Mouse (Mus musculus): ENCODE data around the gene Gm11060. TPM values are rescaled to one million over a fixed set of nuclear protein-coding genes. Genes with fewer than 3 reads are reported as not detected.

Gene Gm11060
- total RNA-seq, 2 experiments from 2014 or later, result not detected

- peak; percentile 74 for ATAC-seq (replicated peaks; ENCODE audit: poor library complexity)
Measured at GRCm38 (mm10) chr2:105114074-105114473, 22.3 kb downstream of the Gm11060 start.

- ATAC-seq (replicated peaks; ENCODE audit: poor library complexity), result no peak
Measured at GRCm38 (mm10) chr2:105117669-105118068, 25.9 kb downstream of the Gm11060 start.

GRCm38 (mm10) chr2:105122216-105122615 is 30.4 kb downstream of the Gm11060 start:
- no peak for ATAC-seq (replicated peaks; ENCODE audit: poor library complexity)

- no peak; the same call in 1 of the 2 replicates for ATAC-seq (replicated peaks; ENCODE audit: poor library complexity)
Measured at GRCm38 (mm10) chr2:105122886-105123285, 31.1 kb downstream of the Gm11060 start.

GRCm38 (mm10) chr2:105123431-105123830 is 31.6 kb downstream of the Gm11060 start:
- no peak for ATAC-seq (replicated peaks; ENCODE audit: poor library complexity)

- no peak for ATAC-seq (replicated peaks; ENCODE audit: poor library complexity)
Measured at GRCm38 (mm10) chr2:105123881-105124280, 32.1 kb downstream of the Gm11060 start.

GRCm38 (mm10) chr2:105124391-105124790 is 32.6 kb downstream of the Gm11060 start:
- ATAC-seq (replicated peaks; ENCODE audit: poor library complexity), result no peak

GRCm38 (mm10) chr2:105125205-105125604 is 33.4 kb downstream of the Gm11060 start:
- ATAC-seq (replicated peaks; ENCODE audit: poor library complexity), result no peak

GRCm38 (mm10) chr2:105125641-105126040 is 33.8 kb downstream of the Gm11060 start:
- no peak for ATAC-seq (replicated peaks; ENCODE audit: poor library complexity)

GRCm38 (mm10) chr2:105126279-105126678 is 34.5 kb downstream of the Gm11060 start, which contains the start of gene Wt1:
Gene Wt1 (plus strand): TSS chr2:105126529.
- no peak for ATAC-seq (replicated peaks; ENCODE audit: poor library complexity)

- ATAC-seq (replicated peaks; ENCODE audit: poor library complexity), result no peak
Measured at GRCm38 (mm10) chr2:105126691-105127530, 35.1 kb downstream of the Gm11060 start.

GRCm38 (mm10) chr2:105127531-105128480 is 36.0 kb downstream of the Gm11060 start:
- 0 out of 2 replicates have a peak, but pooled peaks have one; percentile 8 for ATAC-seq (replicated peaks; ENCODE audit: poor library complexity)

GRCm38 (mm10) chr2:105128564-105128963 is 36.7 kb downstream of the Gm11060 start:
- no peak for ATAC-seq (replicated peaks; ENCODE audit: poor library complexity)

- ATAC-seq (replicated peaks; ENCODE audit: poor library complexity), result peak; percentile 29; the same call in 1 of the 2 replicates
Measured at GRCm38 (mm10) chr2:105130351-105131060, 38.7 kb downstream of the Gm11060 start.

GRCm38 (mm10) chr2:105131061-105131810 is 39.4 kb downstream of the Gm11060 start:
- no peak for ATAC-seq (replicated peaks; ENCODE audit: poor library complexity)

- no peak for ATAC-seq (replicated peaks; ENCODE audit: poor library complexity)
Measured at GRCm38 (mm10) chr2:105131811-105132100, 39.9 kb downstream of the Gm11060 start.

- no peak for ATAC-seq (replicated peaks; ENCODE audit: poor library complexity)
Measured at GRCm38 (mm10) chr2:105132300-105132699, 40.5 kb downstream of the Gm11060 start.

- peak; percentile 30; the same call in 1 of the 2 replicates for ATAC-seq (replicated peaks; ENCODE audit: poor library complexity)
Measured at GRCm38 (mm10) chr2:105132933-105133795, 41.3 kb downstream of the Gm11060 start.

GRCm38 (mm10) chr2:105134296-105134695 is 42.5 kb downstream of the Gm11060 start:
- 0 out of 2 replicates have a peak, but pooled peaks have one; percentile 18 for ATAC-seq (replicated peaks; ENCODE audit: poor library complexity)

Measured in megakaryocyte progenitor cell, adult 5-6 weeks (primary cell).